Mouse (Mus musculus) cortical plate, adult 2 months (tissue): ENCODE results near the gene Efna1. TPM values are rescaled to one million over a fixed set of nuclear protein-coding genes. Genes with fewer than 3 reads are reported as not detected.
A peak's percentile ranks its signal among the peaks of the same experiment; 100 is the strongest.

Source experiments
- H3K27ac ChIP-seq: fragments of 200-500 bp; 2 replicates; pipeline ENCODE4 v1.5.1; 2012; ENCODE audit warnings: low read length, control low read depth, inconsistent platforms; ENCODE audit not compliant: insufficient read depth
- H3K4me1 ChIP-seq: fragments of 200-500 bp; 2 replicates; pipeline ENCODE4 v1.6.1; 2011; ENCODE audit warnings: low read length; ENCODE audit not compliant: control insufficient read depth, insufficient read depth
- H3K4me3 ChIP-seq: fragments of 200-500 bp; 2 replicates; pipeline ENCODE4 v1.5.1; 2011; ENCODE audit warnings: mild to moderate bottlenecking, low read length, control low read depth; ENCODE audit not compliant: insufficient read depth
- CTCF ChIP-seq: fragments of 200-500 bp; IDR thresholded peaks from 2 replicates; pipeline ENCODE4 v1.5.1; 2011; ENCODE audit warnings: mild to moderate bottlenecking, control low read depth, low read length; ENCODE audit not compliant: insufficient read depth; ENCODE audit errors: extremely low read depth
- POLR2A ChIP-seq: fragments of 200-500 bp; IDR thresholded peaks from 2 replicates; pipeline ENCODE4 v1.6.1; 2011; ENCODE audit warnings: mild to moderate bottlenecking, low read length, control low read depth; ENCODE audit not compliant: insufficient read depth; ENCODE audit errors: extremely low read depth
- polyA plus RNA-seq: library from polyadenylated mRNA; depleted of rRNA; stranded (reverse); fragments of >200 nt; gene quantifications from 2 replicates; pipeline ENCODE4 v1.2.3, GENCODE M21; 2012; rRNA removed

Efna1 gene
- polyA plus RNA-seq, 1 experiment = 11.7 TPM

- Histone ChIP-seq H3K27ac (peak overlapping the region; percentile 11; the same call in 1 of the 2 replicates), H3K4me1 (peaks cover 1% of the 10 kb centered on the region; the same call in 1 of the 2 replicates), H3K4me3 (peak overlapping the region; percentile 16)
- TF ChIP-seq CTCF (no peak), POLR2A (peak; percentile 80)
Observed at GRCm38 (mm10) chr3:89227307-89228179, 53.4 kb downstream of the Efna1 start.

GRCm38 (mm10) chr3:89226900-89227299 lies 54.0 kb downstream of the Efna1 start, which contains the start of gene Mtx1:
TSS of gene Mtx1 (minus strand) at chr3:89227088.
- Histone ChIP-seq H3K27ac (peak within 1 kb of the TSS; percentile 84), H3K4me3 (peak within 1 kb of the TSS; percentile 16), H3K4me1 (peaks cover 1% of the 10 kb centered on the region; the same call in 1 of the 2 replicates)
- TF ChIP-seq POLR2A = no peak
- no peak for TF ChIP-seq CTCF

- TF ChIP-seq CTCF (no peak), POLR2A (no peak)
- H3K27ac ChIP-seq = peak overlapping the region; percentile 84
- peak overlapping the region; percentile 16 for H3K4me3 ChIP-seq
- H3K4me1 ChIP-seq = peaks cover 1% of the 10 kb centered on the region; the same call in 1 of the 2 replicates
Observed at GRCm38 (mm10) chr3:89226361-89226760, 54.6 kb downstream of the Efna1 start.

GRCm38 (mm10) chr3:89225918-89226317 lies 55.0 kb downstream of the Efna1 start:
- peaks cover 1% of the 10 kb centered on the region; the same call in 1 of the 2 replicates for H3K4me1 ChIP-seq
- TF ChIP-seq CTCF = no peak
- 0 out of 2 replicates have a peak, but pooled peaks have one; percentile 27 for TF ChIP-seq POLR2A
- peak overlapping the region; percentile 16 for H3K4me3 ChIP-seq
- H3K27ac ChIP-seq = peak overlapping the region; percentile 84

DNA sequence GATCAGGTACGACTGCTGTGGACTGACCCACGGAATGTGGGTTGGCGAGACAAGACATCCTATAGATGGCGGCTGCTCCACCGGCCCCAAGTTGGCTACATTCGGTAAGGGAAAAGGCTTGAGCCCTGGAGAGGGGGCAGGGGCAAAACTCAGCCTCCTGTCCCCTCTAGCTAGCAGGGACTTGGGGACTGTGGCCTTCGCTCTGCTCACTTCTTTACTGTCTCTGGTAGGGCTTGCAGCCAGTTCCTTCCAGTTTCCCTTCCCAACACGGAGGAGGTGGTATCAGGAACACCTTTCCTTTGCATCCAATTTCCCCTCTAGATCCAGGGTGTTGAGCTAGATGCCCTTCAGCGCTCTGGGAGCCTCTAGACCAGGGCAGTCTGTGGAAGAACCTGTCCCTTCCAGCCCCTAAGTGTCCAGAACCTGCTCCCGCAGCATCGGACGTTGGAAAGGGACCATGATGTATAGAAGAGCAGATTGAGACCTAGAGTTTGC lies 55.6 kb downstream of the Efna1 start:
- no peak for TF ChIP-seq CTCF
- no peak for TF ChIP-seq POLR2A
- Histone ChIP-seq H3K27ac (peak overlapping the region; percentile 24; the same call in 1 of the 2 replicates), H3K4me1 (peaks cover 1% of the 10 kb centered on the region; the same call in 1 of the 2 replicates), H3K4me3 (peak overlapping the region; percentile 16)

DNA sequence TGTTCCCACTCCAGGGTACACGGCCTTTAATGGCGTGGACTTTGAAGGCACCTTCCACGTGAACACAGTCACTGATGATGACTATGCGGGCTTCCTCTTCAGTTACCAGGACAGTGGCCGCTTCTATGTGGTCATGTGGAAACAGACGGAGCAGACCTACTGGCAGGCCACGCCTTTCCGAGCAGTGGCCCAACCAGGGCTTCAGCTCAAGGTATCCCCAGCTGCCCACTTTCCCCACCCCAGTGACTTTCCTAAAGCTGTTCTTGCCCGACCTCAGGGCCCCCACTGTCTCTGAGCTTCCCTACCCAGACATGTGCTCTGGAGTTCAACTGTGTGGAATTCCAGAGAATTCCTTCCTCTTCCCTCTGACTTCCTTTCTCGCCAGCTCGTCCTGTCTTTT lies 56.1 kb downstream of the Efna1 start:
- Histone ChIP-seq H3K4me3 (peak overlapping the region; percentile 16), H3K27ac (peak overlapping the region; percentile 24; the same call in 1 of the 2 replicates), H3K4me1 (peaks cover 1% of the 10 kb centered on the region; the same call in 1 of the 2 replicates)
- TF ChIP-seq CTCF = no peak
- no peak for TF ChIP-seq POLR2A

Other genes starting within 250 kb of the Efna1 start
- gene Rusc1, start 187.8 kb downstream of the Efna1 start, polyA plus RNA-seq = 199 and 214 TPM in 2 replicates
- not detected in 2 replicates for gene Gm43738, start 180.0 kb downstream of the Efna1 start, polyA plus RNA-seq
- 94.9 and 107 TPM in 2 replicates for gene Fdps, start 179.2 kb downstream of the Efna1 start, polyA plus RNA-seq
- gene Pklr, start 145.0 kb downstream of the Efna1 start, polyA plus RNA-seq = 0.04 and 0.08 TPM in 2 replicates
- gene Hcn3, start 120.9 kb downstream of the Efna1 start, polyA plus RNA-seq = 14.2 and 14.5 TPM in 2 replicates
- 68.0 and 73.0 TPM in 2 replicates for gene Clk2, start 116.3 kb downstream of the Efna1 start, polyA plus RNA-seq
- gene Scamp3, start 103.7 kb downstream of the Efna1 start, polyA plus RNA-seq = 94.5 and 95.7 TPM in 2 replicates
- gene Fam189b, start 98.0 kb downstream of the Efna1 start, polyA plus RNA-seq = 84.1 and 86.2 TPM in 2 replicates
- gene Gba, start 78.2 kb downstream of the Efna1 start, polyA plus RNA-seq = 85.1 and 86.1 TPM in 2 replicates
- gene Thbs3, start 66.0 kb downstream of the Efna1 start, polyA plus RNA-seq = 68.9 and 70.6 TPM in 2 replicates
- 132 and 155 TPM in 2 replicates for gene Mtx1, start 54.1 kb downstream of the Efna1 start, polyA plus RNA-seq
- 0.88 and 0.95 TPM in 2 replicates for gene Muc1, start 52.1 kb downstream of the Efna1 start, polyA plus RNA-seq
- 58.2 and 61.9 TPM in 2 replicates for gene Krtcap2, start 35.2 kb downstream of the Efna1 start, polyA plus RNA-seq
- 87.2 and 91.0 TPM in 2 replicates for gene Trim46, start 34.8 kb downstream of the Efna1 start, polyA plus RNA-seq
- gene Dpm3, start 21.8 kb downstream of the Efna1 start, polyA plus RNA-seq = 150 and 156 TPM in 2 replicates
- gene Slc50a1, start 10.6 kb downstream of the Efna1 start, polyA plus RNA-seq = 106 and 114 TPM in 2 replicates
- gene Efna3, start 41.8 kb upstream of the Efna1 start, polyA plus RNA-seq = 79.9 and 85.1 TPM in 2 replicates
- gene Efna4, start 56.9 kb upstream of the Efna1 start, polyA plus RNA-seq = 0.59 and 1.1 TPM in 2 replicates
- gene Adam15, start 68.9 kb upstream of the Efna1 start, polyA plus RNA-seq = 170 and 178 TPM in 2 replicates
- 0.61 and 0.75 TPM in 2 replicates for gene Dcst2, start 80.8 kb upstream of the Efna1 start, polyA plus RNA-seq
- gene Dcst1, start 84.1 kb upstream of the Efna1 start, polyA plus RNA-seq = 0.06 TPM in 1 of 2 replicates, not detected in the other
- 14.7 and 18.7 TPM in 2 replicates for gene Zbtb7b, start 113.6 kb upstream of the Efna1 start, polyA plus RNA-seq
- 5.1 and 5.9 TPM in 2 replicates for gene Lenep, start 121.7 kb upstream of the Efna1 start, polyA plus RNA-seq
- 45.4 and 48.7 TPM in 2 replicates for gene Flad1, start 130.7 kb upstream of the Efna1 start, polyA plus RNA-seq
- 5.2 and 5.4 TPM in 2 replicates for gene Cks1b, start 137.2 kb upstream of the Efna1 start, polyA plus RNA-seq
- gene Shc1, start 137.3 kb upstream of the Efna1 start, polyA plus RNA-seq = 17.5 and 18.0 TPM in 2 replicates
- 43.4 and 47.2 TPM in 2 replicates for gene Pygo2, start 149.1 kb upstream of the Efna1 start, polyA plus RNA-seq
- 38.0 and 39.9 TPM in 2 replicates for gene Pbxip1, start 155.6 kb upstream of the Efna1 start, polyA plus RNA-seq
- 71.8 and 71.9 TPM in 2 replicates for gene Pmvk, start 173.4 kb upstream of the Efna1 start, polyA plus RNA-seq
- gene Kcnn3, start 239.0 kb upstream of the Efna1 start, polyA plus RNA-seq = 9.5 and 10.9 TPM in 2 replicates